Mouse (Mus musculus) limb, embryonic 13.5 days (tissue): ENCODE results near the gene Tmem37. TPM values are rescaled to one million over a fixed set of nuclear protein-coding genes. Genes with fewer than 3 reads are reported as not detected.
A peak's percentile ranks its signal among the peaks of the same experiment; 100 is the strongest.

Source experiments
- ATAC-seq: fragments of 200-750 bp; cut with Nextera tagmentation; 2 replicates; pipeline ENCODE4 v1.8.0; 2017; ENCODE audit warnings: low read depth, moderate number of reproducible peaks, moderate TSS enrichment; ENCODE audit not compliant: low FRiP score
- H3K27ac ChIP-seq: fragments of 300-500 bp; sonication (generic); 2 replicates; pipeline ENCODE4 v1.5.1; 2015; ENCODE audit warnings: inconsistent platforms, mild to moderate bottlenecking, moderate library complexity
- H3K27me3 ChIP-seq: fragments of 300-500 bp; sonication (generic); 2 replicates; pipeline ENCODE4 v1.6.1; 2015; ENCODE audit warnings: mild to moderate bottlenecking, inconsistent platforms
- H3K36me3 ChIP-seq: fragments of 300-500 bp; sonication (generic); 2 replicates; pipeline ENCODE4 v1.6.1; 2015; ENCODE audit warnings: inconsistent platforms, mild to moderate bottlenecking, moderate library complexity
- H3K4me1 ChIP-seq: fragments of 300-500 bp; sonication (generic); 2 replicates; pipeline ENCODE4 v1.6.1; 2015; ENCODE audit warnings: inconsistent platforms
- H3K4me2 ChIP-seq: fragments of 300-500 bp; sonication (generic); replicated peaks from 2 replicates; pipeline ENCODE4 v1.6.1; 2015; ENCODE audit warnings: inconsistent platforms, mild to moderate bottlenecking, moderate library complexity
- H3K4me3 ChIP-seq: fragments of 300-500 bp; sonication (generic); 2 replicates; pipeline ENCODE4 v1.5.1; 2015; ENCODE audit warnings: moderate library complexity, mild to moderate bottlenecking, inconsistent platforms
- H3K9ac ChIP-seq: fragments of 300-500 bp; sonication (generic); 2 replicates; pipeline ENCODE4 v1.6.1; 2015; ENCODE audit warnings: mild to moderate bottlenecking, inconsistent platforms
- H3K9me3 ChIP-seq: fragments of 300-500 bp; sonication (generic); 2 replicates; pipeline ENCODE4 v1.6.1; 2016; ENCODE audit warnings: inconsistent platforms
- WGBS: fragments of 180-500 bp; shearing (Covaris S2); methylation state at CpG from one replicate; pipeline ENCODE4 v1.1.7; 2015; 5-methylcytosine and 5-hydroxymethylcytosine counted together
- polyA plus RNA-seq: library from polyadenylated mRNA; unstranded; fragments of >200 nt; fragmentation: Nextera tagmentation; extraction: Ambion mirVana; gene quantifications from 2 replicates; pipeline ENCODE4 v1.2.1, GENCODE M21; 2015

Gene Tmem37
- polyA plus RNA-seq, 1 experiment from 2014 or later, result 6.7 TPM

GRCm38 (mm10) chr1:120089180-120089579, 15.3 kb upstream of the Tmem37 start:
- Histone ChIP-seq H3K9ac (no peak overlapping the region), H3K4me2 (no peak overlapping the region), H3K27ac (no peak overlapping the region), H3K9me3 (no peaks in the 10 kb centered on the region), H3K27me3 (no peaks in the 10 kb centered on the region), H3K4me1 (0 out of 2 replicates have a peak, but pooled peaks cover under 1% of the 10 kb centered on the region), H3K36me3 (no peaks in the 10 kb centered on the region), H3K4me3 (no peak overlapping the region)
- ATAC-seq, result no peak
- 9% methylated on average over 5 of the region's 5 CpGs for WGBS

GRCm38 (mm10) chr1:120086644-120087043, 12.8 kb upstream of the Tmem37 start:
- Histone ChIP-seq H3K27me3 (no peaks in the 10 kb centered on the region), H3K9ac (no peak overlapping the region), H3K4me3 (no peak overlapping the region), H3K4me2 (no peak overlapping the region), H3K27ac (no peak overlapping the region), H3K9me3 (no peaks in the 10 kb centered on the region), H3K4me1 (peaks cover 15% of the 10 kb centered on the region), H3K36me3 (no peaks in the 10 kb centered on the region)
- no peak for ATAC-seq
- WGBS, result 55% methylated on average over 13 of the region's 13 CpGs

GRCm38 (mm10) chr1:120085696-120086095, 11.8 kb upstream of the Tmem37 start:
- Histone ChIP-seq H3K9me3 (no peaks in the 10 kb centered on the region), H3K4me2 (no peak overlapping the region), H3K27me3 (no peaks in the 10 kb centered on the region), H3K27ac (no peak overlapping the region), H3K36me3 (no peaks in the 10 kb centered on the region), H3K4me1 (peaks cover 15% of the 10 kb centered on the region), H3K4me3 (no peak overlapping the region), H3K9ac (no peak overlapping the region)
- ATAC-seq, result no peak
- 70% methylated on average over 3 of the region's 3 CpGs for WGBS

GRCm38 (mm10) chr1:120083921-120084517, 10.1 kb upstream of the Tmem37 start:
- 40% methylated on average over 5 of the region's 5 CpGs for WGBS
- no peaks in the 10 kb centered on the region for H3K27me3 ChIP-seq
- ATAC-seq, result no peak
- H3K9ac ChIP-seq, result no peak overlapping the region
- no peaks in the 10 kb centered on the region for H3K36me3 ChIP-seq
- no peak overlapping the region for H3K4me2 ChIP-seq
- peaks cover 15% of the 10 kb centered on the region for H3K4me1 ChIP-seq
- H3K4me3 ChIP-seq, result no peak overlapping the region
- no peaks in the 10 kb centered on the region for H3K9me3 ChIP-seq
- H3K27ac ChIP-seq, result no peak overlapping the region

GRCm38 (mm10) chr1:120082957-120083585, 9.2 kb upstream of the Tmem37 start:
- ATAC-seq, result 0 out of 2 replicates have a peak, but pooled peaks have one; percentile 10
- WGBS, result 31% methylated on average over 7 of the region's 7 CpGs
- H3K4me2 ChIP-seq, result no peak overlapping the region
- H3K27ac ChIP-seq, result no peak overlapping the region
- no peak overlapping the region for H3K4me3 ChIP-seq
- no peak overlapping the region for H3K9ac ChIP-seq
- H3K36me3 ChIP-seq, result no peaks in the 10 kb centered on the region
- no peaks in the 10 kb centered on the region for H3K9me3 ChIP-seq
- no peaks in the 10 kb centered on the region for H3K27me3 ChIP-seq
- H3K4me1 ChIP-seq, result peaks cover 15% of the 10 kb centered on the region

GRCm38 (mm10) chr1:120080632-120081031, 6.8 kb upstream of the Tmem37 start:
- H3K4me3 ChIP-seq, result no peak overlapping the region
- no peak overlapping the region for H3K9ac ChIP-seq
- H3K36me3 ChIP-seq, result no peaks in the 10 kb centered on the region
- H3K4me1 ChIP-seq, result peaks cover 15% of the 10 kb centered on the region
- no peaks in the 10 kb centered on the region for H3K9me3 ChIP-seq
- no peak overlapping the region for H3K27ac ChIP-seq
- no peak overlapping the region for H3K4me2 ChIP-seq
- 96% methylated on average over 1 of the region's 1 CpGs for WGBS
- no peak for ATAC-seq
- H3K27me3 ChIP-seq, result no peaks in the 10 kb centered on the region; the same call in 1 of the 2 replicates

- ATAC-seq, result no peak
- H3K9me3 ChIP-seq, result no peaks in the 10 kb centered on the region
- H3K4me1 ChIP-seq, result peaks cover 23% of the 10 kb centered on the region
- no peak overlapping the region for H3K4me3 ChIP-seq
- H3K27ac ChIP-seq, result no peak overlapping the region
- WGBS, result 30% methylated on average over 9 of the region's 9 CpGs
- no peaks in the 10 kb centered on the region for H3K36me3 ChIP-seq
- H3K9ac ChIP-seq, result no peak overlapping the region
- H3K27me3 ChIP-seq, result peaks cover 22% of the 10 kb centered on the region
- H3K4me2 ChIP-seq, result no peak overlapping the region
Observed at GRCm38 (mm10) chr1:120077746-120078410, 4.0 kb upstream of the Tmem37 start.

- no peaks in the 10 kb centered on the region for H3K9me3 ChIP-seq
- no peak for ATAC-seq
- no peak overlapping the region for H3K4me3 ChIP-seq
- no peak overlapping the region for H3K9ac ChIP-seq
- H3K27me3 ChIP-seq, result peaks cover 40% of the 10 kb centered on the region
- no peaks in the 10 kb centered on the region for H3K36me3 ChIP-seq
- no peak overlapping the region for H3K4me2 ChIP-seq
- 75% methylated on average over 5 of the region's 5 CpGs for WGBS
- no peak overlapping the region for H3K27ac ChIP-seq
- H3K4me1 ChIP-seq, result peaks cover 25% of the 10 kb centered on the region
Observed at GRCm38 (mm10) chr1:120075507-120075906, 1.6 kb upstream of the Tmem37 start.

GRCm38 (mm10) chr1:120074931-120075330, 1.1 kb upstream of the Tmem37 start:
- H3K4me3 ChIP-seq, result no peak overlapping the region
- H3K9ac ChIP-seq, result no peak overlapping the region
- ATAC-seq, result no peak
- H3K27ac ChIP-seq, result no peak overlapping the region
- no peaks in the 10 kb centered on the region for H3K36me3 ChIP-seq
- H3K9me3 ChIP-seq, result no peaks in the 10 kb centered on the region
- WGBS, result 60% methylated on average over 4 of the region's 4 CpGs
- peaks cover 25% of the 10 kb centered on the region for H3K4me1 ChIP-seq
- peaks cover 40% of the 10 kb centered on the region for H3K27me3 ChIP-seq
- no peak overlapping the region for H3K4me2 ChIP-seq

GRCm38 (mm10) chr1:120074307-120074702, 431 bp upstream of the Tmem37 start:
- H3K4me1 ChIP-seq, result peaks cover 25% of the 10 kb centered on the region
- no peaks in the 10 kb centered on the region for H3K36me3 ChIP-seq
- no peak overlapping the region for H3K4me3 ChIP-seq
- WGBS, result 25% methylated on average over 4 of the region's 4 CpGs
- peak overlapping the region; percentile 84 for H3K4me2 ChIP-seq
- H3K27ac ChIP-seq, result no peak overlapping the region
- peaks cover 40% of the 10 kb centered on the region for H3K27me3 ChIP-seq
- H3K9ac ChIP-seq, result no peak overlapping the region
- H3K9me3 ChIP-seq, result no peaks in the 10 kb centered on the region
- no peak for ATAC-seq

GRCm38 (mm10) chr1:120072900-120073299, 974 bp downstream of the Tmem37 start:
- Histone ChIP-seq H3K27me3 (peaks cover 40% of the 10 kb centered on the region), H3K4me2 (peak overlapping the region; percentile 84), H3K4me3 (peak overlapping the region; percentile 45), H3K36me3 (no peaks in the 10 kb centered on the region), H3K27ac (no peak overlapping the region), H3K9ac (peak overlapping the region; percentile 61), H3K4me1 (peaks cover 25% of the 10 kb centered on the region), H3K9me3 (no peaks in the 10 kb centered on the region)
- ATAC-seq, result no peak
- WGBS, result 9% methylated on average over 16 of the region's 16 CpGs

GRCm38 (mm10) chr1:120071133-120071532, 2.7 kb downstream of the Tmem37 start:
- H3K27ac ChIP-seq, result no peak overlapping the region
- H3K9me3 ChIP-seq, result no peaks in the 10 kb centered on the region
- no peak overlapping the region for H3K4me3 ChIP-seq
- H3K4me2 ChIP-seq, result no peak overlapping the region
- no peaks in the 10 kb centered on the region for H3K36me3 ChIP-seq
- no peak overlapping the region for H3K9ac ChIP-seq
- H3K27me3 ChIP-seq, result peaks cover 40% of the 10 kb centered on the region
- peaks cover 25% of the 10 kb centered on the region for H3K4me1 ChIP-seq
- 92% methylated on average over 4 of the region's 4 CpGs for WGBS
- ATAC-seq, result no peak
